Mouse (Mus musculus): ENCODE results near the gene C1ql1. TPM values are rescaled to one million over a fixed set of nuclear protein-coding genes. Genes with fewer than 3 reads are reported as not detected.

The C1ql1 gene
- total RNA-seq, 2 experiments from 2014 or later, result not detected

DNA sequence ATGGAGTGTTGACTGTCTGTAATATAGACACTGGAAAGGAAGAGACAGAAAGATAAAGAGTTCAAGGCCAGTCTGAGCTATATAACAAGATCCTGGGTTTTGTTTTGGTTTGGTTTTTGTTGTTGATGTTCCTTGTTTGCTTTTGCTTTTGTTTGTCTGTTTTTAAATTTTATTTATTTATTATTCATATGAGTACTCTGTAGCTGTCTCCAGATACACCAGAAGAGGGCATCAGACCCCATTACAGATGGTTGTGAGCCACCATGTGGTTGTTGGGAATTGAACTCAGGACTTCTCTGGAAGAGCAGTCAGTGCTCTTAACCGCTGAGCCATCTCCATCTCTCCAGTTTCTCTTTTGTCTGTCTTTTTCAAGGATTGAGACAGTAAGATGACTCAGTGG lies 12.4 kb upstream of the C1ql1 start:
- ATAC-seq (replicated peaks; ENCODE audit: poor library complexity), result no peak

DNA sequence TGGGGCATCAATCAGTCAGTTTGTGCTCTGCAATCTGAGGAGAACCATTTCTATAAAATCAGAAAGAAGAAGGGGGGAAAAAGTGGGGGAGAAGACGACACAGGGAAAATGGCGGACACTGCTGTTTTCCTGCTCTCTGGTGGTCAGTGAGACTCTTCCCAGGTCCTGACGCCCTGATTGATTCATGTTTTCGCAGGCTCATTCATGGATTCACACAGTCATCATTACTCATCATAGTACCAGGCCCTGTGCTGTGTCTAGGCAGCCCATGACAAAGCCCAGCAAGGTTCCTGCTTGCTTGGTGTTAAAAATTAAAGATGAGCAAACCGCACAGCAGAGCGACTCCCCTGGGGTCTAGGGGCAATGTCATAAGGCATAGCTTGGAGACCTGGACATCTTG lies 11.9 kb upstream of the C1ql1 start:
- ATAC-seq (replicated peaks; ENCODE audit: poor library complexity), result no peak

DNA sequence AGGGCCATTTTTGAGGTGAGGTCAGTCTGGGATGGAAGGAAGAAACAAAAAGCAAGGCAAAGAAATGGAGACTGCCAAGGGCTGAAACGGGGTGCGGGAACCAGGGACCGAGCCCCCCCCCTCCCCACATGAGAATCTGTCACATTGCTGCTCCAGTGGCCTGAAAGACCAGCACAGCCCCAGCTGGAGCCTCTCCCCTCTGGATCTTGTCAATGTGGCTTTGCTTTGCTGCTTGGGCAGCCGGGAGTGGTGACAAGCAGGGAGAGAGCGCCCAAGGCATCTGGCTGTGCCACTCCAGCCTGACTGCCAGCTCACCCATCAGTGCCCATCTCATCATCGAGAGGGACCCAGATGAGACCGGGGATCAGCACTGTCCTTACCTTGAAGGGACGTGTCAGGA lies 11.2 kb upstream of the C1ql1 start:
- no peak for ATAC-seq (replicated peaks; ENCODE audit: poor library complexity)

DNA sequence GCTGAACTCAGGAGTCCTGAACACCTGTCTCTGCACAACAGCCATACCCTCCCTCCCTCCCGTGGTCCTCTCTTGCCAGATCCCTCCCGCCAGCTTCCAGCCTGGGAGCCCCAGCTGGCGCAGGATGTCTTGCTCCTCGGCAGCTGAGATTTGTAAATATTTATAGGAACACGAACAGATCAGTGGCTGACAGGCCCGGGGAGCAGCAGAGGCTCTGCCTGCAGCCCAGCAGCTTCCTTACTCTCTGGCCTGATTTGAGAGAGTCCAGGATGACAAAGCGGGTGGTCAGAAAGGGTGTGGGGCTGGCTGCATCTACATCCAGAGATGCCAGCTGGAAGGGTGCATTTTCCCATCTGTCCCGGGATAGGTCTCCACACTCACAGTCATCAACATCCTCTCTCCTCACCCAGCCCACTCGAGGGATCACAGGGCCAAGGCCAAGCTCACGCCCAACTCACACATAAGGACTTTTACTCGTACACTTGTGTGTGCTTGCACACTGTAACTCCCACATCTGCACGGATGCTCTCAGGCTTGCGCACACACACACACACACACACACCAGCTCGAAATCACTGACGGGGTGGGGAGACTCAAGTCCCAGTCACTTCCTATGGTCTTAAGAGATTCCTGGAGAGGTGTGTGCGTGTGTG lies 10.6 kb upstream of the C1ql1 start:
- ATAC-seq (replicated peaks; ENCODE audit: poor library complexity), result no peak

DNA sequence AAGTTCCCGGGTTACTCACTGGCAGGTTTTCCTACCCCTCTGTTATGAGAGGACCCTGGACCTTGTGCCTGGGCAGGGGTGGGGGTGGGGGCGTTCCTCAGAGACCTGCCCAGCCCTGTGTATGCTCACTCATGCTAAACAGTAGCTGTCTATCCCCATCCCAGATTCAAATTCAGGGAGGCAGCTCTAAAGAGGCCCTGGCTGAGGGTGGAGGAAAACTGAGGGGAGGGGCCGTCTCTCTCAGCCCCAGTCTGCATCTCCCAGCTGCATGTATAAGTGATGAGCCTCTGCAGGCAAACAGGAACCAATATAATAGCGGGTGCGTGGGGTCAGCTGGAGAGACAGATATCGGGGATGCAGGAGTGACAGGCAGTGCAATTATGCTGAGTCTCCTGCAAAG lies 6.4 kb upstream of the C1ql1 start:
- no peak for ATAC-seq (replicated peaks; ENCODE audit: poor library complexity)

DNA sequence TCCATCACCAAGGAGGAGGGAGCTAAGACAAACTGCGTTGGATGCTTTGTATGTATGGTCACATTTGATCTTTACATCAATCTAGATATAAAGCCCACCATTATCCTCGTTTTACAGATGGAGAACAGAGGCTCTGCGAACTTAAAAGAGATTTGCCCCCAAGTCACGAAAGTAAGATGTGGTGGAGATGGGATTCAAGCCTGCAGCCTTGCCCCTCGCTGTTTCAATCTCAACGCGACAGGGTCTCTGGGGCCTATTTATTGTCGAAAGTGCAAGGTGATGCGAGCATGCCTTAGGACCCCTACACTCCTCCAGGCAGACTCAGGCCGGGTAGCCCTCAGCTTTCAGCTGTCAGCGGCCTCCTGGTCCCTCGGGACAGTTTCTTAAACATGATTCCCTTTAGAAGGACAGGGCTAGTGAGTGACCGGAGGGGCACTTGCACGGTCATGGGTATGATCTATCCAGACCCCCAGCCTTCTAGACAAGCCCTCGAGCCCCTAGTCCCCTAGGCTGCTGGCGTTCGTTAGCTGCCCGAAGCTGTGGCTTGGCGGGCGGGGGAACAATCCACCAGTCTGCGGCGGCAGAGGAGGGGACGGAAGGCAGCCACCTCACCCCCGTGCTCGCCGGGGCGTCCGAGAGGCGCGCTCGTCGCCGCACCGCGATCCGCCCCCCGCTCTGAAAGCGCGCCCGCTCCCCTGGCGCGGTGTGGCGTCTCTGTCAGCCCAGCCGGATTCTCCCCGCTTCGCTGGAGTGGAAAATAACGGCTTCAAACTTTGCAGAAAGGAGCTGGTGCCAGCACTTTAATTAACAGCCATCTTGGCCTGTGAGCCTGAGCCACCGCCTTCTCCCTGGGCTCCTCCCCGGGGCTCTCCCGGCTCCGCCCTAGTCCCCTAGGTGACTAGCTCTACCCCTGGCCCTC lies 1.8 kb upstream of the C1ql1 start:
- ATAC-seq (replicated peaks; ENCODE audit: poor library complexity), result peak; percentile 27; the same call in 1 of the 2 replicates

DNA sequence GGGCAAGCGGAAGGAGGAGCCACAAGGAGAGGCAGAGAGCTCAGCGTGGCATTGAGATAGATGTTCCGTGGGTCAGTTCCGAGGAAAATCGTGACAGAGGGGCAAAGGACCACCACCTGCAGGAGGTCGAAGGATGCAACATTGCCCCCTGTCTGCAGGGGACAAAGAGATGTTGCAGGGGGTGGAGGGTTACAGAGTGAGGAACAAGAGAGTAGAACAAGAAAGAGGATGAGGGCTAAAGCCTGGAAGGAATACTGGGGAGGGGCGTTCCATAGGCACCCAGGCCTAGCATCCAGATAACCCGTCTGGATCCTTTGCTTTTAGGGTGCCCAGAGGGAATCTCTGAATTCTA lies 480 bp upstream of the C1ql1 start:
- no peak for ATAC-seq (replicated peaks; ENCODE audit: poor library complexity)

DNA sequence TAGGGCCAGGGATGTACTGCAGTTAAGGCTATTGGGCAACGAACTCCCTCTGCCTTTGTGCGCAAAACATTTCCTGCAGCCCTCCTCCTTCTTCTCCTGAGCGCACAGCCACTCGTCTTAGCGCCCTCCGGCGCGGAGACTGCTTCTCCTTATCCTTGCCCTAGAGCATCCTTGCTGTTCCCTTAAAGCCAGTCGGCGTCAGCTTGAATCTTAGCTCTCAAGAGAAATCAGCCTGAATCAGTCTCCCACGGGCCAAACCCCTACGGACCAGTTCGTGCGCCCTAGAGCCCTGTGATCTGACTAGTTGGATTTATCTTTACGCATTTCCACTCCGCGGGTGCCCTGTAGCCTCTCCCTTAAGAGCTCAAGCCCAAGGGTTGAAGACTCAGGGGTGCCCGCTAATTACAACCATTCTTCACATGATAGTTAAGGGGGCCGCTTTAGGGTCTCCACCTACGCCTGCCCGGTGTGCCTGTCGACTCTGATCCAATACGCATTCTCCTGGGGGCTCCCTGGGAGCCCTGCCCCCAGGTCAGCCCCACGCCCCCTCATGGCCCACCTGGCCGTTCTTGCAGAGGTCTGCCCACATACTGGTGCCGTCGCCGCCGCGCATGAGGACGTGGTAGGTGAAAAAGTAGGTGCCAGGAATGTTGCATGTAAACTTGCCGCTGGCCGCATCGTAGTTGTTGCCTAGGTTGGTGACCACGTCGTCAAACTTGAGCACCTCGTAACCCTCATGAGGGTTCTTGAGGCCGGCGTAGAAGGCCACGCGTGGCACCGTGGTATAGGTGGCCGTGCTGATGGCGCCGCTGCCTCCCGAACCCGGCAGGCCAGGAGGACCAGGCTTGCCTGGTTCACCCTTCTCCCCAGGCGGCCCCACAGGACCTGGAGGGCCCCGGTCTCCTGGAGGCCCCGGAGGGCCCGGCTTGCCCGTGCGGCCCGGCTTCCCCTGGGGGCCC lies 903 bp downstream of the C1ql1 start:
- no peak for ATAC-seq (replicated peaks; ENCODE audit: poor library complexity)

DNA sequence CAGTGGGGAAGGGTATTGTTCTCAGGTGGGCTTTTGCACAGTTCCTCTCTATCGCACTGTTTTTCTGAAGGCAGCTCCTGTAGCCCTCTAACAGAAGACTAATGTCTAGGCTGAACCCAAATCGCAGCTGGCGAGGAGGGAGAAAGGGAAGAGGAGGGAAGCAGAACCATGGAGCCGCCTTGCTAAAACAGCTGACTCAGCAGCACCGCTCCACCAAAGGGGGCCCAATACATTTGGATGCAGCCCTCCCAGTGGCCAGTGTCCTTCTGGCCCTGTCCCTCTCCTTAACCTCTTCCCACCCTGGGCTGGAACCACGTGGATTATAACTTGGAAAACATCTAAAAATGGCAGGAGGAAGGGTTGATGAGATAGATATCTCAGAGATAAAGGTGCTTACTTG lies 5.3 kb downstream of the C1ql1 start:
- ATAC-seq (replicated peaks; ENCODE audit: poor library complexity), result no peak

DNA sequence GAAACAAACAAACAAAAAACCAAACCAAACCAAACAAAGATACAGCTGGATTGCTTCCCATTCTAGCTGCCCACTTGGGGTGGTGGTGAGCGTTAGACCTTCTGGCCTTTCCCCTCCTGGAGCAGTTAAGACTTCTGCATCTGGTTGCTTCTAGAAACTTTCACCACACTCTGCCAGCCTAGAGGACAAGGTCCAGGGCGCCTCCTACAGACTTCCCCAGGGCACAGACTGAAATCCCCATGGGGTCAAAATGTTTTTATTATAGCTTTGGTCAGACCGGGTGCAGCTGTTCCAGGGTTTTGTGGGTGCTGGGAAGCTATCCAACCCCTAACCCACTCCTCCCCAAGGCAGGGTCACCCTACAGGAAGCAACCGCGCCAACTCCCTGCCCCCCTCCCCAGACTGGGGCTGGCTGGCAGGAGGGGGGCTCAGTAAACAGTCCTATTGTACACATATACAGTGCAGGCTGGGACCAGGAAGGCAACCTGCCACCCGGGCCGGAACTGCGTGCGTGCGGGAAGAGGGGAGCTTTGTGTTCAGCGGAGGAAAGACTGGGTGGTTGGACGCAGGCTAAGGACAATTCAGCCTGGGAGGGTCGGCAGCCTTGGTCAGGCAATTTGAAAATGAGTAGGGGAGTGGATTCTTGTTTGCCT lies 7.3 kb downstream of the C1ql1 start:
- ATAC-seq (replicated peaks; ENCODE audit: poor library complexity), result no peak

DNA sequence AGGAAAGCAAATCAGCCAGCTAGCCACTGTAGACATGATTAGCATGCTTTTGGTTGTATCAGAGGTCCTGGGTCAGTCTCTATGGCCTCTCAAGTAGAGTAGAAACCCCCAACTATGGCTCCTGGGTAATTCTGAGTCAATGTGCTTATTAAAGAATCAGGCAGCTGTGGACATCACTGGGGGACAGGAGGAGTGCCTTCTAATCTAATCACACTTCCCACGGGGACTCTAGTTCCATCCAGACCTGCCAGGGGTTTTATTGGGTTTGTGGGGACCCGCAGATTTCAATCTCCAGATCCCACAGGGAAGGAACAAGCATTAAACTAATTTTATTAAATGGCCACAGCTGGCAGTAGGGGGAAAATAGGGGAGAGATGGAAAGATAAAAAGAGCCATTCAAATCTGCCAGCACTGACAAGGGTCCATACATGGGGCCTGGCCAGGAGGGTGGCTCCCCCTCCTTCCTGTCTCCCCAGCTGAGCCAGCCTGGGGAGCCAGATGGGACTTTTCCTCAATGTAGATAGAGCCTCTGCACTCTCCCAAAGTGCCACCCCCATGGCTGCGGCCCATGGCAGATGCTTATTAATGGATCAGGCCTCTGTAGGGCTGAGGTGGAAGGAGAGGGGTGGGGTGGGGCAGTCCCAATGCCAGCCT lies 8.8 kb downstream of the C1ql1 start:
- no peak for ATAC-seq (replicated peaks; ENCODE audit: poor library complexity)

DNA sequence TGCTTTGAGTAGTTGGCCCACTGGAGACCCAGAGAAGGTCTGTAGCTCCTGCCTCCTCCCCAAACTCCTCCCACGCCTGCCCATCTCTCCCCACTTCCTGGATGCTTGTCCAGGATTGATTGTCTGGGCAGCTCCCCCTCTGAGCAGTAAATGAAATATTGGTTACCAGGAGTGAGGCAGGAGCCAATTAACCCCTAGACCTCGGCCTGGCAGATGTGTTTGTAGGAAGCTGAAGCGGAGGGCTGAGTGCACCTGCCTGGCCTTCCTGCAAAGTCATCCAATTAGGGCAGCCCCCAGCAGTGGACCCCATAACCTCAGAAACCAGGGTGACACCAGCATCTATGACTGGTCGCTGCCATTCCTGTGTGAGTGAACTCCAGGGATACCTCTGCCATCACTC lies 10.2 kb downstream of the C1ql1 start:
- no peak for ATAC-seq (replicated peaks; ENCODE audit: poor library complexity)

DNA sequence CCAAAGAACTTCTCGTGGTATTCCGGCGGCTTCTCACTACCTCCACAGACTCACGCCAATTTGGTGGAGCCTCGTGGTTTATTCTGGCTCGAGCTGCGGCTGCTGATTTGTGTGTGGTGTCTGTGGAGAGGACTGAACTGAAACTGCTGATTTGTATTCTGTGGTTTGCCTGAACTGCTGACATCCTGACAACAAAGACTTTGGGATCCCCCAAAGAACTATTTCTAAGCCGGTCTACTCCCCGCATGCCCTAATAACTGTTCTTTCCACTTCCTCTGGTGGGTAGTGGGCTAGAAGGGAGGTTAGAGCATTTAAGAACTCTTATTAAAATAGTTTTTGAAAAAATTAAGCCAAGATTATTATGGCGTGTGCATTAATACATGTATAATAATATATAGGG lies 15.8 kb downstream of the C1ql1 start:
- ATAC-seq (replicated peaks; ENCODE audit: poor library complexity), result no peak

DNA sequence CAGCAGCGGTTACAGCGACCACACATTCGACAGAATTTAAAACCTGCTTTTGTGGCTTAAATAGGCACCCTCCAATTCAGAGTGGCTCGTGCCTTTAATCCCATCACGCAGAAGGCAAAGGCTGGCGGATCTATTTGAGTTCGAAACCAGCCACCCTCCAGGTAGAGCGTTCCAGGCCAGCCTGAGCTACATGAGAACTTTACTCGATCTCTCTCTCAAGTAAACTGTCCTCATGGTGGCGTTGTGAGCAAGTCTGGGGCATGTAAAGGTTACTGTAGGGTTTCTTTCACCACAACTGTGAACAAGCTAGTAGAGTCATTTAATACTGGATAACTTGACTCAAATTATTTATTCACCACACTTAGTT lies 21.2 kb downstream of the C1ql1 start:
- ATAC-seq (replicated peaks; ENCODE audit: poor library complexity), result peak; percentile 69

DNA sequence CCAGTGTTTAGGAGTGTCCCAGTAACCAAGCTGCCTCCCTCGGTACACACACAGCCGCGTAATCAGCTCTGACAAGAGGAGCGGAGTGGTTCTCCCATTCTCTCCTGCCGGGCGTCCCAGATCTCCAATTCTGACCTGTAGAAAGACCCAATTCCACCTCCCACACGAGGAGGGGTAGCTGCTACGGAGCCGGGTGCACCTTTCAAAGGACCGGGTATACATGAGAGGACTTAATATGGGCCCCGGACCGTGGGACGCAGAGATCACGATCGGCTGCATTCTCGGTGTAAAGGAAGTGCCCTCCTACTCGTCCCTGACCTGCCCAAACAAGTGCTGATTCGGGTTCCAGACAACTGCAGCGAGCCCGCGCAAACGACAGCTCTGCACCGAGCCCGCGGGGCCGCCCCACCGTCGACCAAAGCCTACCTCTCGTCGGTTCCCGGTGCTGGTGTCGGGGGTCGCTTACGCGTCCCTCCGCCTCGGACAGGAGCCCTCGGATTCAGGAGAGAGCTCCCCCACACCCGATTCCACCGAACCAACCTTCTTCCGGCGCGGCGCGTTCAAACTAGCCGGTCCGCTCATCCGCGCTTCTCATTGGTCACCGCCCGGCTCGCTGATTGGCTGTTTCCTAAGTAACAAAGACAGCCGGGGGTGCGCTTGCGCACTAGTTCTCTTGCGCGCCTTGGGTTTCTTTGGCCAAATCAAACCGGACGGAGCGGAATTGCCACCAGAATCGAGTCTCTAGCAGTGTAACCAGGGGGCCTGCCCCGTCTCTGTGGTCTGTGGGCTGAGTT lies 21.7 kb downstream of the C1ql1 start, which contains the start of gene Kif18b:
Kif18b (minus strand) TSS at position 568 of the 794 bp plus-strand sequence.
- peak; percentile 95 for ATAC-seq (replicated peaks; ENCODE audit: poor library complexity)

DNA sequence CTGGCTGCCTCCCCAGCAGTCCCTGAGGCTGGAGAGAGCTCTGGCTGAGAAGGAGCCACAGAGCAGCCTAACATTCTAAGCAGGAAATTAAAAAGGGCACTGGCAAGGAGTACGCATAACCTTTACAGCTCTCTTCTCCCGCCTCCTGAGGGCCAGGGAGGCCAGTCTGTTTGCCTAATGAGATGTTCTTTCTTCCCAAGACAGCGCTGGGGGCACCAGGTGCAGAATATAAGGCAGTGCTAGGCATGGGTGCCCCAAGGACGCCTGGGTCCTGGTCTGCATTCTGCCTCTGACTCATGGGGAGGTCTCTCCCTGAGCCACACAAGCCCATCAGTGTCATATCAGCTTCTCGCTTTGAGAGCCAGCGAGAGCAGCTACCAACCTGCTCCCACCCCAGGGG lies 25.0 kb downstream of the C1ql1 start:
- ATAC-seq (replicated peaks; ENCODE audit: poor library complexity), result no peak

DNA sequence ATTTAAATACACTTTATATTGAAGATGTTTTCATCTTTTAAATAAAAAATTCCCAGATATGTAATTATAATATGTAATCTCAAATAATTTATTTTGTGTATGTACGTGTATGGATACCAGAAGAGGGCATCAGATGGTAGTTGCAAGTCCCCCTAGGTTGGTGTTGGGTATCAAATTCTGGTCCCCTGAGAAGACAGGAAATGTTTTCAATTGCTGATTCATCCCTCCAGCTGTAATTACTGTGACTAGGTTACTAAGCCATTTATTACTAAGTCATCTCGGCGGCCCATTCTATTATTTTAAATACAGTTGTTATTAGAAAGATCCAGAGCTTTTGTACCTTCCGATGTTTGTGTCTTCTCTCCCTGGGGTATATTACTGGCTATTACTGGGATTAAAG lies 28.4 kb downstream of the C1ql1 start:
- ATAC-seq (replicated peaks; ENCODE audit: poor library complexity), result no peak

DNA sequence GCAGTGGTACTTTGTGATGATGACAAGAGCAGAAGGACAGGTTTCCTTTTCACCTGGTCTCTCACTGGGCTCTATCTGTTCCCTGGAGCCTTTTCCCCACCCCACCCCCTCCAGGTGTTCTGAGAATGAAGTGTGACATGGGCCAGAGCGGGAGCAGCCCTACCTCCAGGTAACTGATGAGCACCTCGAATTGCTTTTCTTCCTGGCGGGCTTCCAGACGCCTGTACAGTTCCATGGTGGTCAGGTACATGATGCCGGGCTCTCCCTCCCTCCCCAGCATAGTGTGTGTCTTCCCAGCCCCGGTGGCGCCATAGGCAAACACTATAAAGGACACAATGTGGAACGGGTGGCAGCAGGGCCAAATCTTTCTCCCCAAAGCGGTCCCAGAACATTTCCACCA lies 31.1 kb downstream of the C1ql1 start:
- no peak for ATAC-seq (replicated peaks; ENCODE audit: poor library complexity)

DNA sequence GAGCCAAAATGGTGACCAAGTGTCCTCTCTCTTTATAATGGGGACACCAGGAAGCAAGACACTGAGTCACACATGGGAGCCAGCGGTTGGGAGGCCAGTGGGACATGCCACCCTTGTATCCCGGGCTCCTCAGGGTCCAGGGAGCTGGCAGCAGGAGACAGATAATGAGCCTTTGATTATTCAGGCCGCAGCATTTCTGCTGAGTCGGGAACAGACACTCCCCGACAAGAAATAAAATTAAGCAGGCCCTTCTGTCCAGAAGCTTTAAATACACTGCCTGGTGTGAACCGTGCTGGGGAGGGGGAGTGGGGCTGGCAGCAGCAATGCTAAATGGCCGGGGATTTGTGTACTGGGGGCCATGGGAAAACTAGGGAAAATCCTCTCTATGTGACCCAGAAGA lies 35.1 kb downstream of the C1ql1 start:
- ATAC-seq (replicated peaks; ENCODE audit: poor library complexity), result no peak

DNA sequence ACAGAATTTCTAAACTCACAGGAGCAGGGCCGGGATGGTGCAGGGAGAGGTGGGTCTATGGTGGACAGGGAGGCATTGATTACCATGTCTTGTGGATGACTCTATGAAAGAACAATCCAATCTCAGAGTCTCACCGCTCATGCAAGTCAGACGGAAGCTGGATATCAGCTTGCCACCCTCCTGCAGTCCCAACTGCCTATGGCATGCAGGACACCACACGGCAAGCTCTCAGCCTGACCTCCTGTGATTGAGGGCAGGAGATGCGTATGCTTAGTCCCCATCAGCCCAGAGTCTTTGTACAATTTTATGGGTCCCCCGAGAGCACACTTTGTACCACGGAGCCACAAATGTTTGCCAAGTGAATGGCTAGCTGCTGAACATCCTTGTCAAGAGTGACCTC lies 42.8 kb downstream of the C1ql1 start:
- no peak for ATAC-seq (replicated peaks; ENCODE audit: poor library complexity)
